Mouse (Mus musculus): Measurements from ENCODE around the gene Nebl. TPM values are rescaled to one million over a fixed set of nuclear protein-coding genes. Genes with fewer than 3 reads are reported as not detected.

Nebl gene
- polyA plus RNA-seq, 1 experiment from 2014 or later, result 13.8 TPM

- Histone ChIP-seq H3K9ac (replicated peaks; ENCODE audit: low read depth, low read length) (no peak overlapping the region), H3K4me2 (ENCODE audit: low read length) (no peak overlapping the region), H3K36me3 (ENCODE audit: control insufficient read depth, insufficient read depth) (no peaks in the 10 kb centered on the region), H3K4me3 (replicated peaks; ENCODE audit: low read length) (no peak overlapping the region), H3K9me3 (ENCODE audit: control insufficient read depth, low read length) (no peaks in the 10 kb centered on the region), H3K27ac (ENCODE audit: low read length) (no peak overlapping the region), H3K4me1 (replicated peaks; ENCODE audit: control insufficient read depth, insufficient read depth, low read length) (no peaks in the 10 kb centered on the region), H3K27me3 (replicated peaks; ENCODE audit: control insufficient read depth, insufficient read depth, low read length) (no peaks in the 10 kb centered on the region)
- no peak for ATAC-seq
- WGBS, result 89% methylated on average over 5 of the region's 5 CpGs
Measured at GRCm38 (mm10) chr2:17690264-17690663, 41.0 kb downstream of the Nebl start.

- no peak for ATAC-seq
- Histone ChIP-seq H3K4me3 (replicated peaks; ENCODE audit: low read length) (no peak overlapping the region), H3K27ac (ENCODE audit: low read length) (no peak overlapping the region), H3K9ac (replicated peaks; ENCODE audit: low read depth, low read length) (no peak overlapping the region), H3K4me1 (replicated peaks; ENCODE audit: control insufficient read depth, insufficient read depth, low read length) (peaks cover 3% of the 10 kb centered on the region; the same call in 1 of the 2 replicates), H3K9me3 (ENCODE audit: control insufficient read depth, low read length) (no peaks in the 10 kb centered on the region), H3K27me3 (replicated peaks; ENCODE audit: control insufficient read depth, insufficient read depth, low read length) (no peaks in the 10 kb centered on the region), H3K4me2 (ENCODE audit: low read length) (no peak overlapping the region), H3K36me3 (ENCODE audit: control insufficient read depth, insufficient read depth) (no peaks in the 10 kb centered on the region)
- WGBS, result 85% methylated on average over 6 of the region's 6 CpGs
Measured at GRCm38 (mm10) chr2:17687141-17687540, 44.1 kb downstream of the Nebl start.

DNA sequence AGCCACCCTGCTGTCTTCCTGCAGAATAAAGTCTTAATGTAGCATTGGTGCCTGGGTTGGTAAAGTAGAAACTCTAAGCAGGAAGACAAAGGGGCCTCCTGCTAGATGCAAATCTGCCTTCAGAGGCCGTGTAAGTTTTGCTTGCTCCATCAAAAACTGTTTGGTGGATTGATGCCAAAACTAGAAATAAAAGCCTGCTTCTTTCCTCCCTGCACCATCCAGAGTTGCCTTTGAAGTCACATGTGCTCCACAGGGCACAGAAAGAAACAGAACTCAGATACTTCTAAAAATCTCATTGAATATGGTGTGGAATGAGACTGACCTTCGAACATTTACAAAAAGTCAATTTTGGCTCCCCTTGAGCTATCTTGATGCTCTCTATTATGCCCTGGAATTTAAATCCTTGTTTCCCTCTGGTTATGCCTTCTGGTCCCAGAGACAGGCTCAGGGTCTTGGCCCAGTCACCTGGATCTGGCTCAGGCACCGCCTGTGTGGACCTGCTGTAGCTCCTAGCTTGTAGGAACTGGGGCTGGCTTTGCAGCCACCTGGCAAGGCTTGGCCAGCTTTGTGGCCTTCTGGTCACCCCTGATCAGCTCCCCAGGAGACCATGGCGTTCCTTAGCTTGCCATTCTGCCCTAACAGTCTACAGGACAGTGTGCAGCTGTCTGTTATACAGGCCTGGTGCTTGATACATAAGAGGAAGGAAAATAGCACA lies 47.8 kb downstream of the Nebl start:
- H3K36me3 ChIP-seq (ENCODE audit: control insufficient read depth, insufficient read depth), result no peaks in the 10 kb centered on the region
- H3K27me3 ChIP-seq (replicated peaks; ENCODE audit: control insufficient read depth, insufficient read depth, low read length), result no peaks in the 10 kb centered on the region
- WGBS, result 52% methylated on average over 4 of the region's 4 CpGs
- peaks cover 3% of the 10 kb centered on the region; the same call in 1 of the 2 replicates for H3K4me1 ChIP-seq (replicated peaks; ENCODE audit: control insufficient read depth, insufficient read depth, low read length)
- no peak overlapping the region for H3K4me3 ChIP-seq (replicated peaks; ENCODE audit: low read length)
- 0 out of 2 replicates have a peak, but pooled peaks have one; percentile 38 for ATAC-seq
- no peak overlapping the region for H3K4me2 ChIP-seq (ENCODE audit: low read length)
- H3K27ac ChIP-seq (ENCODE audit: low read length), result no peak overlapping the region
- no peak overlapping the region for H3K9ac ChIP-seq (replicated peaks; ENCODE audit: low read depth, low read length)
- H3K9me3 ChIP-seq (ENCODE audit: control insufficient read depth, low read length), result no peaks in the 10 kb centered on the region

- Histone ChIP-seq H3K27ac (ENCODE audit: low read length) (no peak overlapping the region), H3K27me3 (replicated peaks; ENCODE audit: control insufficient read depth, insufficient read depth, low read length) (no peaks in the 10 kb centered on the region), H3K9ac (replicated peaks; ENCODE audit: low read depth, low read length) (no peak overlapping the region), H3K4me1 (replicated peaks; ENCODE audit: control insufficient read depth, insufficient read depth, low read length) (peaks cover 19% of the 10 kb centered on the region), H3K4me2 (ENCODE audit: low read length) (no peak overlapping the region), H3K9me3 (ENCODE audit: control insufficient read depth, low read length) (no peaks in the 10 kb centered on the region), H3K4me3 (replicated peaks; ENCODE audit: low read length) (no peak overlapping the region), H3K36me3 (ENCODE audit: control insufficient read depth, insufficient read depth) (no peaks in the 10 kb centered on the region)
- ATAC-seq, result no peak
- WGBS, result 95% methylated on average over 10 of the region's 10 CpGs
Measured at GRCm38 (mm10) chr2:17672156-17672555, 59.1 kb downstream of the Nebl start.

DNA sequence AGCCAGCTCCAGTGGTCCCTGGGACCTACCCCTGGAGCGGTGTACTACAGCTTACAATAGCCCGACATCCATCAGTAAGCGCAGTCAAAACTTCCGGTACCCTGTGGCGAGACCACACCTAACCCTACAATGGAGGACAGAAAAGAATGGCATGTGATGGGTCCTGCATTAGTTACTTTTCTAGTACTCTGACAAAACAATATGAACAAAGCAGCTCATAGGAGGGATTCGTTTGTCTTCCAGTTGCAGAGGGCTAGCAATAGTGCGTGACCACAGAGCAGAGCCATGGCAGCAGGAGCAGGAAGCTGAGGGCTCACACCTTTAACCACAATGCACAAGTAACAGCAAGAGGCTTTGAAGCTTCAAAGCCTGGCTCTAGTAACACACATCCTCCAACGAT lies 59.7 kb downstream of the Nebl start:
- no peak overlapping the region for H3K4me3 ChIP-seq (replicated peaks; ENCODE audit: low read length)
- ATAC-seq, result no peak
- WGBS, result 76% methylated on average over 8 of the region's 8 CpGs
- H3K4me2 ChIP-seq (ENCODE audit: low read length), result no peak overlapping the region
- no peaks in the 10 kb centered on the region for H3K9me3 ChIP-seq (ENCODE audit: control insufficient read depth, low read length)
- no peaks in the 10 kb centered on the region for H3K36me3 ChIP-seq (ENCODE audit: control insufficient read depth, insufficient read depth)
- peaks cover 19% of the 10 kb centered on the region for H3K4me1 ChIP-seq (replicated peaks; ENCODE audit: control insufficient read depth, insufficient read depth, low read length)
- H3K9ac ChIP-seq (replicated peaks; ENCODE audit: low read depth, low read length), result no peak overlapping the region
- H3K27ac ChIP-seq (ENCODE audit: low read length), result no peak overlapping the region
- H3K27me3 ChIP-seq (replicated peaks; ENCODE audit: control insufficient read depth, insufficient read depth, low read length), result no peaks in the 10 kb centered on the region

DNA sequence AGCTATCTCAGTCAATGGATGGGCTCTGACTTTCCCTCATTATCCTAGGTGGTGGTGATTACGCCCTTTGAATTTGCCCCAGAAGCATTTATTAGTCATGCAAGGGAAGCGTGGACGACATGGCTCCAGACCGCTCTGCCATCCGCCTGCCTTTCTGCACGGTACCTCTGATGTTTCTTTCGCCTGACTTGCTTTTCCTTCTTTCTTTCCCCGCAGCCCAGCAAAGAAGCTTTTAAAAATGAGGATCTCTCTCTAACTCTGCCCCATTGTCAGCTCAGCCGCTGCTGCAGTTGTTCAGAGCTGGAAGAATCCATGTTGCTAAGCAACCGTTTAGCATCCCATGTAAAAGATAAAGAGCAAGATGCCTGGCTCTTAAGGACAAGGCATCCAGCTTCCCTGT lies 61.3 kb downstream of the Nebl start:
- Histone ChIP-seq H3K27me3 (replicated peaks; ENCODE audit: control insufficient read depth, insufficient read depth, low read length) (no peaks in the 10 kb centered on the region), H3K4me2 (ENCODE audit: low read length) (peak overlapping the region; percentile 52), H3K4me1 (replicated peaks; ENCODE audit: control insufficient read depth, insufficient read depth, low read length) (peaks cover 19% of the 10 kb centered on the region), H3K9ac (replicated peaks; ENCODE audit: low read depth, low read length) (peak overlapping the region; percentile 53), H3K9me3 (ENCODE audit: control insufficient read depth, low read length) (no peaks in the 10 kb centered on the region), H3K27ac (ENCODE audit: low read length) (peak overlapping the region; percentile 78), H3K4me3 (replicated peaks; ENCODE audit: low read length) (peak overlapping the region; percentile 32), H3K36me3 (ENCODE audit: control insufficient read depth, insufficient read depth) (no peaks in the 10 kb centered on the region)
- ATAC-seq, result peak; percentile 90
- WGBS, result 3% methylated on average over 10 of the region's 10 CpGs

DNA sequence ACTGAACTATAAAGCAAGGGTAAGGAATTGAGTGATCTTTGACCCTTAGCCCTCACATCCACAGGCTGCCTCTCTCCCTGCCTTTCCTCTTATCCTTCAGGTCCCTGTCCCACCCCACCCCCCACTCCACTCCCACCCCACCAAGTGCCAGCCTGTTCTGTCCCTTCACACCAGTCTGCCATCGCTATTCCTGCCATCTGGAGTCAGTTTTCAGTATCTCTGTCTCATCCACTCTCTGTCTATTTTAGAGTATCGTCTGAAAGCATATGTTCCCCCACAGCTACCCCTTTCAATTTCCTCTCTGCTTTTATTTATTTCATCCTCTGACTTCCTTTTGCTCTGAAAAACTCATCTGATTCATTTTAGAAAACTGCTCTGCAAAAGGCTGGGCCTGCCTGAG lies 62.3 kb downstream of the Nebl start:
- Histone ChIP-seq H3K4me3 (replicated peaks; ENCODE audit: low read length) (no peak overlapping the region), H3K4me1 (replicated peaks; ENCODE audit: control insufficient read depth, insufficient read depth, low read length) (peaks cover 19% of the 10 kb centered on the region), H3K27ac (ENCODE audit: low read length) (no peak overlapping the region; the same call in 1 of the 2 replicates), H3K4me2 (ENCODE audit: low read length) (no peak overlapping the region), H3K9ac (replicated peaks; ENCODE audit: low read depth, low read length) (no peak overlapping the region), H3K36me3 (ENCODE audit: control insufficient read depth, insufficient read depth) (no peaks in the 10 kb centered on the region), H3K9me3 (ENCODE audit: control insufficient read depth, low read length) (no peaks in the 10 kb centered on the region), H3K27me3 (replicated peaks; ENCODE audit: control insufficient read depth, insufficient read depth, low read length) (no peaks in the 10 kb centered on the region)
- ATAC-seq, result peak; percentile 37; the same call in 1 of the 2 replicates
- 41% methylated on average over 2 of the region's 2 CpGs for WGBS

- H3K27ac ChIP-seq (ENCODE audit: low read length), result no peak overlapping the region
- WGBS, result 75% methylated on average over 5 of the region's 5 CpGs
- 0 out of 2 replicates have a peak, but pooled peaks cover 2% of the 10 kb centered on the region for H3K9me3 ChIP-seq (ENCODE audit: control insufficient read depth, low read length)
- H3K4me1 ChIP-seq (replicated peaks; ENCODE audit: control insufficient read depth, insufficient read depth, low read length), result no peaks in the 10 kb centered on the region
- H3K4me2 ChIP-seq (ENCODE audit: low read length), result no peak overlapping the region
- no peaks in the 10 kb centered on the region for H3K27me3 ChIP-seq (replicated peaks; ENCODE audit: control insufficient read depth, insufficient read depth, low read length)
- no peak overlapping the region for H3K9ac ChIP-seq (replicated peaks; ENCODE audit: low read depth, low read length)
- no peak for ATAC-seq
- no peaks in the 10 kb centered on the region for H3K36me3 ChIP-seq (ENCODE audit: control insufficient read depth, insufficient read depth)
- H3K4me3 ChIP-seq (replicated peaks; ENCODE audit: low read length), result no peak overlapping the region
Measured at GRCm38 (mm10) chr2:17658176-17658575, 73.1 kb downstream of the Nebl start.

GRCm38 (mm10) chr2:17650147-17650834 lies 81.0 kb downstream of the Nebl start:
- H3K27ac ChIP-seq (ENCODE audit: low read length), result no peak overlapping the region
- no peak overlapping the region for H3K4me2 ChIP-seq (ENCODE audit: low read length)
- ATAC-seq, result no peak

More at GRCm38 (mm10) chr2:17650147-17650834, 81.0 kb downstream of the Nebl start:
- 0 out of 2 replicates have a peak, but pooled peaks cover 2% of the 10 kb centered on the region for H3K9me3 ChIP-seq (ENCODE audit: control insufficient read depth, low read length)
- H3K4me1 ChIP-seq (replicated peaks; ENCODE audit: control insufficient read depth, insufficient read depth, low read length), result no peaks in the 10 kb centered on the region
- no peaks in the 10 kb centered on the region for H3K36me3 ChIP-seq (ENCODE audit: control insufficient read depth, insufficient read depth)
- 42% methylated on average over 10 of the region's 10 CpGs for WGBS
- H3K4me3 ChIP-seq (replicated peaks; ENCODE audit: low read length), result no peak overlapping the region
- no peak overlapping the region for H3K9ac ChIP-seq (replicated peaks; ENCODE audit: low read depth, low read length)
- no peaks in the 10 kb centered on the region for H3K27me3 ChIP-seq (replicated peaks; ENCODE audit: control insufficient read depth, insufficient read depth, low read length)
